Mouse (Mus musculus) lung, embryonic 16.5 days (tissue): ENCODE measurements around the gene Pex14. TPM values are rescaled to one million over a fixed set of nuclear protein-coding genes. Genes with fewer than 3 reads are reported as not detected.
A peak's percentile ranks its signal among the peaks of the same experiment; 100 is the strongest.

Experiments
- ATAC-seq: fragments of 200-750 bp; cut with Nextera tagmentation; 2 replicates; pipeline ENCODE4 v1.8.0; 2017; ENCODE audit warnings: low read depth, mild to moderate bottlenecking, moderate library complexity
- H3K27ac ChIP-seq: fragments of 300-500 bp; sonication (generic); 2 replicates; pipeline ENCODE4 v1.5.1; 2014; ENCODE audit warnings: mild to moderate bottlenecking, control low read depth, low read length
- H3K27me3 ChIP-seq: fragments of 300-500 bp; sonication (generic); 2 replicates; pipeline ENCODE4 v1.6.1; 2014; ENCODE audit warnings: low read depth, low read length, mixed read lengths; ENCODE audit not compliant: control insufficient read depth, insufficient read depth
- H3K36me3 ChIP-seq: fragments of 300-500 bp; sonication (generic); 2 replicates; pipeline ENCODE4 v1.6.1; 2014; ENCODE audit warnings: low read length; ENCODE audit not compliant: control insufficient read depth, insufficient read depth
- H3K4me1 ChIP-seq: fragments of 300-500 bp; sonication (generic); replicated peaks from 2 replicates; pipeline ENCODE4 v1.6.1; 2014; ENCODE audit warnings: low read length, mixed read lengths; ENCODE audit not compliant: control insufficient read depth, insufficient read depth
- H3K4me2 ChIP-seq: fragments of 300-500 bp; sonication (generic); 2 replicates; pipeline ENCODE4 v1.6.1; 2014; ENCODE audit warnings: low read depth, low read length, control low read depth
- H3K4me3 ChIP-seq: fragments of 300-500 bp; sonication (generic); 2 replicates; pipeline ENCODE4 v1.5.1; 2014; ENCODE audit warnings: mild to moderate bottlenecking, low read length, control low read depth
- H3K9ac ChIP-seq: fragments of 300-500 bp; sonication (generic); 2 replicates; pipeline ENCODE4 v1.6.1; 2014; ENCODE audit warnings: low read length, control low read depth
- H3K9me3 ChIP-seq: fragments of 300-500 bp; sonication (generic); 2 replicates; pipeline ENCODE4 v1.6.1; 2016; ENCODE audit warnings: low read length; ENCODE audit not compliant: control insufficient read depth
- WGBS: fragments of 180-500 bp; shearing (Covaris S2); extraction: QIAGEN DNeasy Blood & Tissue Kit; methylation state at CpG from one replicate; pipeline ENCODE4 v1.1.7; 2014; 5-methylcytosine and 5-hydroxymethylcytosine counted together
- polyA plus RNA-seq: library from polyadenylated mRNA; unstranded; fragments of >200 nt; fragmentation: Nextera tagmentation; extraction: Ambion mirVana; gene quantifications from 2 replicates; pipeline ENCODE4 v1.2.1, GENCODE M21; 2015

The Pex14 gene
- polyA plus RNA-seq, 1 experiment from 2014 or later: 48.8 TPM

GRCm38 (mm10) chr4:148946071-148946470, 153.6 kb downstream of the Pex14 start:
- WGBS: 68% methylated on average over 8 of the region's 8 CpGs
- ATAC-seq: peak; percentile 23
- Histone ChIP-seq H3K4me2 (no peak overlapping the region), H3K9ac (no peak overlapping the region), H3K36me3 (no peaks in the 10 kb centered on the region; the same call in 1 of the 2 replicates), H3K4me1 (peaks cover 19% of the 10 kb centered on the region), H3K27ac (no peak overlapping the region), H3K4me3 (no peak overlapping the region), H3K9me3 (no peaks in the 10 kb centered on the region), H3K27me3 (peaks cover 3% of the 10 kb centered on the region; the same call in 1 of the 2 replicates)

GRCm38 (mm10) chr4:148945476-148945881, 154.2 kb downstream of the Pex14 start:
- no peak overlapping the region for H3K27ac ChIP-seq
- H3K9me3 ChIP-seq: no peaks in the 10 kb centered on the region
- H3K4me2 ChIP-seq: no peak overlapping the region
- no peaks in the 10 kb centered on the region; the same call in 1 of the 2 replicates for H3K36me3 ChIP-seq
- no peak overlapping the region for H3K4me3 ChIP-seq
- no peaks in the 10 kb centered on the region for H3K27me3 ChIP-seq
- WGBS: 74% methylated on average over 4 of the region's 4 CpGs
- no peak overlapping the region for H3K9ac ChIP-seq
- H3K4me1 ChIP-seq: peaks cover 21% of the 10 kb centered on the region
- ATAC-seq: peak; percentile 32; the same call in 1 of the 2 replicates

- Histone ChIP-seq H3K9me3 (no peaks in the 10 kb centered on the region), H3K36me3 (no peaks in the 10 kb centered on the region; the same call in 1 of the 2 replicates), H3K4me1 (peaks cover 23% of the 10 kb centered on the region), H3K27me3 (no peaks in the 10 kb centered on the region), H3K9ac (no peak overlapping the region), H3K27ac (no peak overlapping the region), H3K4me3 (no peak overlapping the region), H3K4me2 (no peak overlapping the region)
- WGBS: 39% methylated on average over 5 of the region's 5 CpGs
- no peak for ATAC-seq
Observed at GRCm38 (mm10) chr4:148943099-148943498, 156.6 kb downstream of the Pex14 start.

DNA sequence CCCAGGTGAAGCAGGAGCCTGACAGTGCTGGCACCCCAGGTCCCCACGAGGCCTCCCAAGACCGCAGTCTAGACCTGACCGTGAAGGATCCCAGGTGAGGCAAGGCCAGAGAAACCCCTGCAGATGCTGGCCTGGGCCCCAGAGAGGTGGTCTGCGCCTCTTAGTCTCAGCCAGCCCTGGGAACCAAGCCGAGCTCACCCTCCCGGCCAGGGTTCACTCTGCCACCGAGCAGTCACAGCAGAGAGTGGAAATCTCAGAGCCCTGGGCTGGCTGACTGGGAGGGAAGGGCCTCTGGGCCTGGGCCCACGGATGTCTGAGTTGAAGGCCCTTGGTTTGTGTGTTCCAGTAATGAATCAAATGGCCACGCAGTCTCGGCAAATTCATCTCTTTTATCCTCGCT, 158.4 kb downstream of the Pex14 start:
- peak overlapping the region; percentile 72 for H3K27ac ChIP-seq
- no peaks in the 10 kb centered on the region for H3K9me3 ChIP-seq
- H3K36me3 ChIP-seq: no peaks in the 10 kb centered on the region
- no peaks in the 10 kb centered on the region for H3K27me3 ChIP-seq
- 48% methylated on average over 11 of the region's 11 CpGs for WGBS
- H3K4me1 ChIP-seq: peaks cover 20% of the 10 kb centered on the region
- peak overlapping the region; percentile 49; the same call in 1 of the 2 replicates for H3K4me2 ChIP-seq
- ATAC-seq: 0 out of 2 replicates have a peak, but pooled peaks have one; percentile 1
- H3K4me3 ChIP-seq: 0 out of 2 replicates have a peak overlapping the region, but pooled peaks have one; percentile 25
- H3K9ac ChIP-seq: peak overlapping the region; percentile 54

GRCm38 (mm10) chr4:148940674-148941211, 158.9 kb downstream of the Pex14 start:
- Histone ChIP-seq H3K27ac (peak overlapping the region; percentile 72), H3K4me3 (peak overlapping the region; percentile 25; the same call in 1 of the 2 replicates), H3K4me2 (peak overlapping the region; percentile 49), H3K27me3 (no peaks in the 10 kb centered on the region), H3K36me3 (no peaks in the 10 kb centered on the region), H3K9ac (peak overlapping the region; percentile 54), H3K4me1 (peaks cover 15% of the 10 kb centered on the region), H3K9me3 (no peaks in the 10 kb centered on the region)
- 7% methylated on average over 25 of the region's 25 CpGs for WGBS
- peak; percentile 91 for ATAC-seq

DNA sequence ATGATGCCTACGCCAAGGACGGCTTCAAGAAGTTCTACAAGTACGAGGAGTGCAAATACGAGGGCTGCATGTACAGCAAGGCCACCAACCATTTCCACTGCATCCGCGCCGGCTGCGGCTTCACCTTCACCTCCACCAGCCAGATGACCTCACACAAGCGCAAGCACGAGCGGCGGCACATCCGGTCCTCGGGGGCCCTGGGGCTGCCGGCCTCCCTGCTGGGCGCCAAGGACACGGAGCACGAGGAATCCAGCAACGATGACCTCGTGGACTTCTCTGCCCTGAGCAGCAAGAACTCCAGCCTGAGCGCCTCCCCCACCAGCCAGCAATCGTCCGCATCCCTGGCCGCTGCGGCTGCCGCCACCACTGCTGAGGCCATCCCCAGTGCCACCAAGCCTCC, 161.1 kb downstream of the Pex14 start:
- 78% methylated on average over 26 of the region's 26 CpGs for WGBS
- H3K4me3 ChIP-seq: no peak overlapping the region
- H3K9ac ChIP-seq: no peak overlapping the region
- no peak overlapping the region for H3K4me2 ChIP-seq
- H3K27me3 ChIP-seq: no peaks in the 10 kb centered on the region
- no peak overlapping the region for H3K27ac ChIP-seq
- peaks cover 25% of the 10 kb centered on the region for H3K4me1 ChIP-seq
- no peaks in the 10 kb centered on the region for H3K9me3 ChIP-seq
- H3K36me3 ChIP-seq: no peaks in the 10 kb centered on the region
- no peak for ATAC-seq

DNA sequence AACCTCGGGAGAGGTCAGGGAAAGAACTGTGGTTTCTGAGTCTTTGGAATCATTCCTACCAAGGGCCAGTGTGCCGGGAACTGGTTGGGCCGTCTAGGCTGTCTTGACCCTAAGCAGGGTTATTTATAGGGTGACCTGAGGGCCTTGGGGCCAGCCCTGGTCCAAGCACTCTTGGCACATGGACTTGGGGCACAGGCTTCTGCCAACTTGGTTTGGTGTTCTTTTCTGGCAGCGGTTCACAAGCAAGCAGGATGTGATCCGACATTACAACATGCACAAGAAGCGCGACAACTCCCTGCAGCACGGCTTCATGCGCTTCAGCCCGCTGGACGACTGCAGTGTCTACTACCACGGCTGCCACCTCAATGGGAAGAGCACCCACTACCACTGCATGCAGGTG, 162.9 kb downstream of the Pex14 start:
- no peak for ATAC-seq
- no peaks in the 10 kb centered on the region for H3K36me3 ChIP-seq
- H3K9ac ChIP-seq: no peak overlapping the region
- no peaks in the 10 kb centered on the region for H3K9me3 ChIP-seq
- H3K4me3 ChIP-seq: no peak overlapping the region
- WGBS: 82% methylated on average over 12 of the region's 12 CpGs
- H3K27ac ChIP-seq: no peak overlapping the region
- no peak overlapping the region for H3K4me2 ChIP-seq
- H3K4me1 ChIP-seq: peaks cover 28% of the 10 kb centered on the region
- no peaks in the 10 kb centered on the region for H3K27me3 ChIP-seq

GRCm38 (mm10) chr4:148936111-148936510, 163.6 kb downstream of the Pex14 start:
- WGBS: 85% methylated on average over 12 of the region's 12 CpGs
- Histone ChIP-seq H3K4me2 (no peak overlapping the region), H3K9me3 (no peaks in the 10 kb centered on the region), H3K9ac (no peak overlapping the region), H3K27me3 (no peaks in the 10 kb centered on the region), H3K4me1 (peaks cover 26% of the 10 kb centered on the region), H3K4me3 (no peak overlapping the region), H3K27ac (no peak overlapping the region), H3K36me3 (no peaks in the 10 kb centered on the region)
- ATAC-seq: no peak

DNA sequence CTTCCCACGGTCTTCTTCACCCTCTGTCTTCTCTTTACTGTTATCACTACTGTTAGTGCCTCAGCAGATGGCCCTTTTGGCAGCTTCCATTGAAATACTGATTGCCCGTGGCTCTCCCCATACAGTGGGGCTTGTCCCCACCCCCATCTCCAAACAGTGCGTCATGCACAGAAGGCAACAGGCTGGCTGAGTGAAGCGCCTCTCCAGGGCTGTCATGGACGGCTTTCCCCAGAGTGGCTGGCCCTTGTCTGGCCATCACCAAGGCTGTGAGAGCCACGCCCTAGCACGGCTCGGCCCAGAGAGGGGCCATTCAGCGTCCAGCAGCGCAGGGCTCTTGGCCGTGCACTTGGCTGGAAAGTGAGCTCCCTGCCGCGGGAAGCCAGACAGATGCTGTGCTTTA, 164.5 kb downstream of the Pex14 start:
- Histone ChIP-seq H3K36me3 (no peaks in the 10 kb centered on the region), H3K4me3 (no peak overlapping the region), H3K4me1 (peaks cover 20% of the 10 kb centered on the region), H3K27ac (no peak overlapping the region), H3K27me3 (no peaks in the 10 kb centered on the region), H3K9me3 (no peaks in the 10 kb centered on the region), H3K4me2 (0 out of 2 replicates have a peak overlapping the region, but pooled peaks have one; percentile 13), H3K9ac (no peak overlapping the region)
- peak; percentile 78 for ATAC-seq
- WGBS: 20% methylated on average over 13 of the region's 13 CpGs
